Mouse (Mus musculus) gastrocnemius, adult 8-10 months (tissue): ENCODE measurements around the gene Gm7030. TPM values are rescaled to one million over a fixed set of nuclear protein-coding genes. Genes with fewer than 3 reads are reported as not detected.
"Not testable (repeated sequence)": the region's sequence is repeated elsewhere in the genome, so short reads cannot be mapped to it uniquely, and the experiment has no call there.

Source experiments
- DNase-seq, 2 experiments: peaks; one replicate each; pipeline ENCODE4 v3.0.0; 2022; ENCODE audit warnings: low spot score in 2 of 2
- total RNA-seq, 4 experiments: library from RNA; stranded (reverse); gene quantifications; 2 replicates each; pipeline ENCODE4 v1.2.4; 2022

Gm7030 gene
- not detected for total RNA-seq

- not testable (repeated sequence) for DNase-seq
Measured at GRCm38 (mm10) chr17:36128968-36129817, at the start of gene Gm7030. Gene Gm7030, minus strand, starts transcription at chr17:36129425.

- not testable (repeated sequence) for DNase-seq
Measured at GRCm38 (mm10) chr17:36178938-36179337, 49.7 kb upstream of the Gm7030 start.

GRCm38 (mm10) chr17:36176132-36176531, 46.9 kb upstream of the Gm7030 start:
- not testable (repeated sequence) for DNase-seq

GRCm38 (mm10) chr17:36170287-36170814, 41.1 kb upstream of the Gm7030 start:
- no peak for DNase-seq

- DNase-seq = no peak
Measured at GRCm38 (mm10) chr17:36169753-36170152, 40.5 kb upstream of the Gm7030 start.

- not testable (repeated sequence) for DNase-seq
Measured at GRCm38 (mm10) chr17:36169094-36169493, 39.9 kb upstream of the Gm7030 start.

- DNase-seq = no peak
Measured at GRCm38 (mm10) chr17:36168039-36168652, 38.9 kb upstream of the Gm7030 start, which contains the start of gene Gm8909. Gene Gm8909, minus strand, starts transcription at chr17:36168537.

- DNase-seq = no peak
Measured at GRCm38 (mm10) chr17:36167306-36168038, 38.2 kb upstream of the Gm7030 start.

- DNase-seq = not testable (repeated sequence)
Measured at GRCm38 (mm10) chr17:36166901-36167300, 37.7 kb upstream of the Gm7030 start.

- DNase-seq = no peak
Measured at GRCm38 (mm10) chr17:36161129-36162051, 32.2 kb upstream of the Gm7030 start.

GRCm38 (mm10) chr17:36158264-36158663, 29.0 kb upstream of the Gm7030 start:
- not testable (repeated sequence) for DNase-seq

- DNase-seq = not testable (repeated sequence)
Measured at GRCm38 (mm10) chr17:36157782-36158181, 28.6 kb upstream of the Gm7030 start.

- no peak for DNase-seq
Measured at GRCm38 (mm10) chr17:36154271-36155149, 25.3 kb upstream of the Gm7030 start.

GRCm38 (mm10) chr17:36151200-36151599, 22.0 kb upstream of the Gm7030 start:
- DNase-seq = not testable (repeated sequence)

GRCm38 (mm10) chr17:36148468-36148867, 19.2 kb upstream of the Gm7030 start:
- not testable (repeated sequence) for DNase-seq

GRCm38 (mm10) chr17:36146937-36147336, 17.7 kb upstream of the Gm7030 start:
- not testable (repeated sequence) for DNase-seq

- not testable (repeated sequence) for DNase-seq
Measured at GRCm38 (mm10) chr17:36145861-36146156, 16.6 kb upstream of the Gm7030 start.

- no peak for DNase-seq
Measured at GRCm38 (mm10) chr17:36145111-36145860, 16.1 kb upstream of the Gm7030 start.
